Mouse (Mus musculus): ENCODE measurements around the gene Ifitm10. TPM values are rescaled to one million over a fixed set of nuclear protein-coding genes. Genes with fewer than 3 reads are reported as not detected.
A peak's percentile ranks its signal among the peaks of the same experiment; 100 is the strongest.

Gene Ifitm10
- polyA plus RNA-seq, 1 experiment = 3.4 TPM

- no peaks in the 10 kb centered on the region for H3K27me3 ChIP-seq (replicated peaks)
- peak overlapping the region; percentile 98 for H3K4me3 ChIP-seq (replicated peaks)
- H3K9me3 ChIP-seq = no peaks in the 10 kb centered on the region
- TF ChIP-seq GATA1 (IDR thresholded peaks at IDR 0.05; ENCODE audit: borderline replicate concordance, low read length) = no peak
- no peak for TF ChIP-seq FLI1 (IDR thresholded peaks at IDR 0.05; ENCODE audit: low read length)
- peaks cover 91% of the 10 kb centered on the region for H3K4me1 ChIP-seq
- peaks cover 78% of the 10 kb centered on the region for H3K36me3 ChIP-seq (replicated peaks; ENCODE audit: low read length)
Measured at GRCm38 (mm10) chr7:142384306-142384705, 10.8 kb upstream of the Ifitm10 start.

- TF ChIP-seq GATA1 (IDR thresholded peaks at IDR 0.05; ENCODE audit: borderline replicate concordance, low read length) (no peak), FLI1 (IDR thresholded peaks at IDR 0.05; ENCODE audit: low read length) (no peak)
- peaks cover 95% of the 10 kb centered on the region for H3K36me3 ChIP-seq (replicated peaks; ENCODE audit: low read length)
- H3K4me3 ChIP-seq (replicated peaks) = peak within 1 kb of the TSS; percentile 98
- no peaks in the 10 kb centered on the region for H3K27me3 ChIP-seq (replicated peaks)
- H3K9me3 ChIP-seq = no peaks in the 10 kb centered on the region
- H3K4me1 ChIP-seq = peaks cover 91% of the 10 kb centered on the region
Measured at GRCm38 (mm10) chr7:142382567-142382966, 9.0 kb upstream of the Ifitm10 start, which contains the start of gene Gm49369. TSS of gene Gm49369 (minus strand) at chr7:142382667.

GRCm38 (mm10) chr7:142381175-142381574, 7.6 kb upstream of the Ifitm10 start:
- Histone ChIP-seq H3K4me1 (peaks cover 98% of the 10 kb centered on the region), H3K9me3 (no peaks in the 10 kb centered on the region), H3K36me3 (replicated peaks; ENCODE audit: low read length) (peaks cover 100% of the 10 kb centered on the region), H3K27me3 (replicated peaks) (no peaks in the 10 kb centered on the region), H3K4me3 (replicated peaks) (peak overlapping the region; percentile 84)
- TF ChIP-seq GATA1 (IDR thresholded peaks at IDR 0.05; ENCODE audit: borderline replicate concordance, low read length) (no peak; the same call in 2 of the 3 replicates), FLI1 (IDR thresholded peaks at IDR 0.05; ENCODE audit: low read length) (peak; percentile 20; the same call in 1 of the 2 replicates)

GRCm38 (mm10) chr7:142379186-142379585, 5.6 kb upstream of the Ifitm10 start:
- peaks cover 100% of the 10 kb centered on the region for H3K36me3 ChIP-seq (replicated peaks; ENCODE audit: low read length)
- H3K4me1 ChIP-seq = peaks cover 96% of the 10 kb centered on the region
- H3K27me3 ChIP-seq (replicated peaks) = no peaks in the 10 kb centered on the region
- TF ChIP-seq FLI1 (IDR thresholded peaks at IDR 0.05; ENCODE audit: low read length) (no peak), GATA1 (IDR thresholded peaks at IDR 0.05; ENCODE audit: borderline replicate concordance, low read length) (no peak)
- H3K4me3 ChIP-seq (replicated peaks) = peak overlapping the region; percentile 44
- no peaks in the 10 kb centered on the region for H3K9me3 ChIP-seq

- Histone ChIP-seq H3K4me3 (replicated peaks) (no peak overlapping the region), H3K9me3 (no peaks in the 10 kb centered on the region), H3K36me3 (replicated peaks; ENCODE audit: low read length) (peaks cover 86% of the 10 kb centered on the region), H3K4me1 (peaks cover 94% of the 10 kb centered on the region), H3K27me3 (replicated peaks) (peaks cover 4% of the 10 kb centered on the region)
- no peak for TF ChIP-seq FLI1 (IDR thresholded peaks at IDR 0.05; ENCODE audit: low read length)
- TF ChIP-seq GATA1 (IDR thresholded peaks at IDR 0.05; ENCODE audit: borderline replicate concordance, low read length) = no peak
Measured at GRCm38 (mm10) chr7:142377233-142377925, 3.8 kb upstream of the Ifitm10 start.

- peaks cover 73% of the 10 kb centered on the region for H3K36me3 ChIP-seq (replicated peaks; ENCODE audit: low read length)
- peaks cover 17% of the 10 kb centered on the region for H3K27me3 ChIP-seq (replicated peaks)
- no peak for TF ChIP-seq FLI1 (IDR thresholded peaks at IDR 0.05; ENCODE audit: low read length)
- TF ChIP-seq GATA1 (IDR thresholded peaks at IDR 0.05; ENCODE audit: borderline replicate concordance, low read length) = no peak
- H3K4me3 ChIP-seq (replicated peaks) = no peak overlapping the region
- no peaks in the 10 kb centered on the region for H3K9me3 ChIP-seq
- peaks cover 94% of the 10 kb centered on the region for H3K4me1 ChIP-seq
Measured at GRCm38 (mm10) chr7:142376096-142376495, 2.5 kb upstream of the Ifitm10 start.

- peaks cover 94% of the 10 kb centered on the region for H3K4me1 ChIP-seq
- H3K4me3 ChIP-seq (replicated peaks) = no peak overlapping the region
- H3K27me3 ChIP-seq (replicated peaks) = peaks cover 24% of the 10 kb centered on the region
- H3K36me3 ChIP-seq (replicated peaks; ENCODE audit: low read length) = peaks cover 65% of the 10 kb centered on the region
- TF ChIP-seq FLI1 (IDR thresholded peaks at IDR 0.05; ENCODE audit: low read length) (no peak), GATA1 (IDR thresholded peaks at IDR 0.05; ENCODE audit: borderline replicate concordance, low read length) (no peak)
- no peaks in the 10 kb centered on the region for H3K9me3 ChIP-seq
Measured at GRCm38 (mm10) chr7:142375261-142375724, 1.7 kb upstream of the Ifitm10 start.

GRCm38 (mm10) chr7:142374413-142375015, 961 bp upstream of the Ifitm10 start:
- H3K36me3 ChIP-seq (replicated peaks; ENCODE audit: low read length) = peaks cover 57% of the 10 kb centered on the region
- TF ChIP-seq FLI1 (IDR thresholded peaks at IDR 0.05; ENCODE audit: low read length) = no peak
- TF ChIP-seq GATA1 (IDR thresholded peaks at IDR 0.05; ENCODE audit: borderline replicate concordance, low read length) = no peak
- H3K4me1 ChIP-seq = peaks cover 94% of the 10 kb centered on the region
- H3K9me3 ChIP-seq = no peaks in the 10 kb centered on the region
- no peak overlapping the region for H3K4me3 ChIP-seq (replicated peaks)
- peaks cover 32% of the 10 kb centered on the region for H3K27me3 ChIP-seq (replicated peaks)

GRCm38 (mm10) chr7:142373039-142373438, 514 bp downstream of the Ifitm10 start:
- TF ChIP-seq GATA1 (IDR thresholded peaks at IDR 0.05; ENCODE audit: borderline replicate concordance, low read length) (no peak), FLI1 (IDR thresholded peaks at IDR 0.05; ENCODE audit: low read length) (no peak)
- H3K27me3 ChIP-seq (replicated peaks) = peaks cover 46% of the 10 kb centered on the region
- H3K4me1 ChIP-seq = peaks cover 93% of the 10 kb centered on the region
- peaks cover 42% of the 10 kb centered on the region for H3K36me3 ChIP-seq (replicated peaks; ENCODE audit: low read length)
- H3K4me3 ChIP-seq (replicated peaks) = no peak overlapping the region
- no peaks in the 10 kb centered on the region for H3K9me3 ChIP-seq
